Mouse (Mus musculus) forebrain, embryonic 12.5 days (tissue): ENCODE measurements around the gene Slamf8. TPM values are rescaled to one million over a fixed set of nuclear protein-coding genes. Genes with fewer than 3 reads are reported as not detected.

Experiments used
- ATAC-seq: fragments of 200-750 bp; cut with Nextera tagmentation; 2 replicates; pipeline ENCODE4 v1.8.0; 2017; ENCODE audit warnings: moderate TSS enrichment; ENCODE audit not compliant: low FRiP score
- H3K27ac ChIP-seq: fragments of 300-500 bp; sonication (generic); 2 replicates; pipeline ENCODE4 v1.5.1; 2016; ENCODE audit warnings: mild to moderate bottlenecking
- H3K27me3 ChIP-seq: fragments of 300-500 bp; sonication (generic); 2 replicates; pipeline ENCODE4 v1.6.1; 2016; ENCODE audit warnings: mild to moderate bottlenecking
- H3K36me3 ChIP-seq: fragments of 300-500 bp; sonication (generic); replicated peaks from 2 replicates; pipeline ENCODE4 v1.6.1; 2016; ENCODE audit warnings: mild to moderate bottlenecking
- H3K4me1 ChIP-seq: fragments of 300-500 bp; sonication (generic); 2 replicates; pipeline ENCODE4 v1.6.1; 2016
- H3K4me2 ChIP-seq: fragments of 300-500 bp; sonication (generic); 2 replicates; pipeline ENCODE4 v1.6.1; 2016; ENCODE audit warnings: mild to moderate bottlenecking, moderate library complexity
- H3K4me3 ChIP-seq: fragments of 300-500 bp; sonication (generic); replicated peaks from 2 replicates; pipeline ENCODE4 v1.5.1; 2016; ENCODE audit warnings: mild to moderate bottlenecking
- H3K9ac ChIP-seq: fragments of 300-500 bp; sonication (generic); 2 replicates; pipeline ENCODE4 v1.6.1; 2016; ENCODE audit warnings: mild to moderate bottlenecking
- H3K9me3 ChIP-seq: fragments of 300-500 bp; sonication (generic); 2 replicates; pipeline ENCODE4 v1.6.1; 2016
- WGBS: fragments of 180-500 bp; shearing (Covaris S2); methylation state at CpG from one replicate; pipeline ENCODE4 v1.1.7; 2016; 5-methylcytosine and 5-hydroxymethylcytosine counted together
- polyA plus RNA-seq: library from polyadenylated mRNA; unstranded; fragments of >200 nt; fragmentation: Nextera tagmentation; extraction: Ambion mirVana; gene quantifications from 2 replicates; pipeline ENCODE4 v1.2.1, GENCODE M21; 2016

Gene Slamf8
- polyA plus RNA-seq, 1 experiment from 2014 or later, result not detected

GRCm38 (mm10) chr1:172549314-172549713 is 41.1 kb downstream of the Slamf8 start:
- 6% methylated on average over 2 of the region's 2 CpGs for WGBS
- Histone ChIP-seq H3K27ac (no peak overlapping the region), H3K36me3 (no peaks in the 10 kb centered on the region), H3K4me2 (peak overlapping the region; percentile 71), H3K9me3 (no peaks in the 10 kb centered on the region), H3K9ac (0 out of 2 replicates have a peak overlapping the region, but pooled peaks have one; percentile 53), H3K27me3 (peaks cover 7% of the 10 kb centered on the region; the same call in 1 of the 2 replicates), H3K4me3 (peak overlapping the region; percentile 47), H3K4me1 (peaks cover 33% of the 10 kb centered on the region)
- no peak for ATAC-seq

- 63% methylated on average over 7 of the region's 7 CpGs for whole genome bisulfite sequencing
- Histone ChIP-seq H3K4me2 (no peak overlapping the region), H3K27ac (no peak overlapping the region), H3K36me3 (no peaks in the 10 kb centered on the region), H3K9me3 (no peaks in the 10 kb centered on the region), H3K27me3 (peaks cover 7% of the 10 kb centered on the region; the same call in 1 of the 2 replicates), H3K4me3 (no peak overlapping the region), H3K4me1 (peaks cover 33% of the 10 kb centered on the region), H3K9ac (no peak overlapping the region)
- no peak for ATAC-seq
Measured at GRCm38 (mm10) chr1:172548501-172548900, 41.9 kb downstream of the Slamf8 start.

GRCm38 (mm10) chr1:172546062-172546461 is 44.3 kb downstream of the Slamf8 start:
- 91% methylated on average over 4 of the region's 4 CpGs for WGBS
- no peak overlapping the region for H3K4me2 ChIP-seq
- no peak overlapping the region for H3K4me3 ChIP-seq
- no peaks in the 10 kb centered on the region for H3K9me3 ChIP-seq
- H3K27ac ChIP-seq, result no peak overlapping the region
- peaks cover 19% of the 10 kb centered on the region for H3K4me1 ChIP-seq
- H3K27me3 ChIP-seq, result peaks cover 7% of the 10 kb centered on the region; the same call in 1 of the 2 replicates
- no peak overlapping the region for H3K9ac ChIP-seq
- no peak for ATAC-seq
- H3K36me3 ChIP-seq, result no peaks in the 10 kb centered on the region

- H3K4me2 ChIP-seq, result no peak overlapping the region
- H3K4me1 ChIP-seq, result peaks cover 14% of the 10 kb centered on the region; the same call in 1 of the 2 replicates
- WGBS, result 45% methylated on average over 11 of the region's 11 CpGs
- no peaks in the 10 kb centered on the region for H3K36me3 ChIP-seq
- H3K27me3 ChIP-seq, result no peaks in the 10 kb centered on the region
- H3K27ac ChIP-seq, result peak overlapping the region; percentile 5; the same call in 1 of the 2 replicates
- ATAC-seq, result no peak
- no peaks in the 10 kb centered on the region for H3K9me3 ChIP-seq
- H3K9ac ChIP-seq, result no peak overlapping the region
- H3K4me3 ChIP-seq, result no peak overlapping the region
Measured at GRCm38 (mm10) chr1:172540283-172540820, 50.0 kb downstream of the Slamf8 start.

GRCm38 (mm10) chr1:172539827-172540226 is 50.5 kb downstream of the Slamf8 start:
- 50% methylated on average over 6 of the region's 6 CpGs for WGBS
- no peaks in the 10 kb centered on the region for H3K36me3 ChIP-seq
- no peaks in the 10 kb centered on the region for H3K9me3 ChIP-seq
- no peak overlapping the region for H3K4me2 ChIP-seq
- H3K4me1 ChIP-seq, result peaks cover 14% of the 10 kb centered on the region; the same call in 1 of the 2 replicates
- no peak overlapping the region for H3K9ac ChIP-seq
- H3K4me3 ChIP-seq, result no peak overlapping the region
- no peaks in the 10 kb centered on the region for H3K27me3 ChIP-seq
- ATAC-seq, result no peak
- no peak overlapping the region for H3K27ac ChIP-seq

- ATAC-seq, result no peak
- H3K9ac ChIP-seq, result no peak overlapping the region
- no peak overlapping the region for H3K4me2 ChIP-seq
- 0 out of 2 replicates have a peak, but pooled peaks cover 24% of the 10 kb centered on the region for H3K27me3 ChIP-seq
- H3K9me3 ChIP-seq, result no peaks in the 10 kb centered on the region
- H3K4me3 ChIP-seq, result no peak overlapping the region
- H3K4me1 ChIP-seq, result peaks cover 34% of the 10 kb centered on the region
- 85% methylated on average over 16 of the region's 16 CpGs for WGBS
- no peak overlapping the region for H3K27ac ChIP-seq
- H3K36me3 ChIP-seq, result no peaks in the 10 kb centered on the region
Measured at GRCm38 (mm10) chr1:172535116-172535515, 55.3 kb downstream of the Slamf8 start.

GRCm38 (mm10) chr1:172532551-172532950 is 57.8 kb downstream of the Slamf8 start:
- H3K4me1 ChIP-seq, result peaks cover 25% of the 10 kb centered on the region
- no peaks in the 10 kb centered on the region for H3K9me3 ChIP-seq
- no peak overlapping the region for H3K9ac ChIP-seq
- H3K4me2 ChIP-seq, result peak overlapping the region; percentile 46
- H3K36me3 ChIP-seq, result no peaks in the 10 kb centered on the region
- peaks cover 28% of the 10 kb centered on the region for H3K27me3 ChIP-seq
- WGBS, result 0% methylated on average over 13 of the region's 13 CpGs
- no peak overlapping the region for H3K27ac ChIP-seq
- peak overlapping the region; percentile 22 for H3K4me3 ChIP-seq
- ATAC-seq, result peak; percentile 47

Other genes with a start within 250 kb of the Slamf8 start
- 0.93 and 1.2 TPM in 2 replicates for gene Kcnj10, start 249.4 kb downstream of the Slamf8 start, polyA plus RNA-seq
- 10.9 and 11.5 TPM in 2 replicates for gene Pigm, start 214.0 kb downstream of the Slamf8 start, polyA plus RNA-seq
- gene Slamf9, start 115.2 kb downstream of the Slamf8 start, polyA plus RNA-seq, result 0.15 TPM in 1 of 2 replicates, not detected in the other
- 102 TPM in 2 replicates for gene Igsf9, start 108.8 kb downstream of the Slamf8 start, polyA plus RNA-seq
- 40.0 and 45.7 TPM in 2 replicates for gene Tagln2, start 90.5 kb downstream of the Slamf8 start, polyA plus RNA-seq
- gene Cfap45, start 69.8 kb downstream of the Slamf8 start, polyA plus RNA-seq, result 1.2 and 2.6 TPM in 2 replicates
- 0.28 TPM in 1 of 2 replicates, not detected in the other for gene Vsig8, start 34.6 kb downstream of the Slamf8 start, polyA plus RNA-seq
- 0.24 TPM in 1 of 2 replicates, not detected in the other for gene Fcrl6, start 12.0 kb upstream of the Slamf8 start, polyA plus RNA-seq
- gene Dusp23, start 42.4 kb upstream of the Slamf8 start, polyA plus RNA-seq, result 4.6 and 6.1 TPM in 2 replicates
- not detected in 2 replicates for gene Crp, start 107.5 kb upstream of the Slamf8 start, polyA plus RNA-seq